Mouse (Mus musculus) small intestine, adult 2 months (tissue): ENCODE results near the gene Cdh19.

Experiments
- CTCF ChIP-seq: fragments of 200-500 bp; IDR thresholded peaks from 2 replicates; pipeline ENCODE4 v1.5.1; 2012; ENCODE audit warnings: low read depth, mild to moderate bottlenecking, control low read depth, inconsistent platforms, low read length, moderate library complexity, mixed read lengths; ENCODE audit not compliant: insufficient replicate concordance, insufficient read length; ENCODE audit errors: extremely low read depth
- POLR2A ChIP-seq: fragments of 200-500 bp; IDR thresholded peaks from 2 replicates; pipeline ENCODE4 v1.6.1; 2012; ENCODE audit warnings: low read depth, mild to moderate bottlenecking, control low read depth, inconsistent platforms, low read length, moderate library complexity

GRCm38 (mm10) chr1:110909218-110909617, 68.2 kb downstream of the Cdh19 start:
- TF ChIP-seq CTCF (no peak), POLR2A (no peak)
